Mouse (Mus musculus) cerebellum, adult 2 months (tissue): Measurements from ENCODE around the gene Ager.

Source experiments
- CTCF ChIP-seq: fragments of 200-500 bp; IDR thresholded peaks from 2 replicates; pipeline ENCODE4 v1.5.1; 2011; ENCODE audit warnings: low read depth, mild to moderate bottlenecking, control low read depth, low read length, moderate library complexity, borderline replicate concordance; ENCODE audit not compliant: insufficient read depth
- POLR2A ChIP-seq: fragments of 200-500 bp; IDR thresholded peaks from 2 replicates; pipeline ENCODE4 v1.6.1; 2011; ENCODE audit warnings: low read length, control low read depth, borderline replicate concordance; ENCODE audit not compliant: insufficient read depth

DNA sequence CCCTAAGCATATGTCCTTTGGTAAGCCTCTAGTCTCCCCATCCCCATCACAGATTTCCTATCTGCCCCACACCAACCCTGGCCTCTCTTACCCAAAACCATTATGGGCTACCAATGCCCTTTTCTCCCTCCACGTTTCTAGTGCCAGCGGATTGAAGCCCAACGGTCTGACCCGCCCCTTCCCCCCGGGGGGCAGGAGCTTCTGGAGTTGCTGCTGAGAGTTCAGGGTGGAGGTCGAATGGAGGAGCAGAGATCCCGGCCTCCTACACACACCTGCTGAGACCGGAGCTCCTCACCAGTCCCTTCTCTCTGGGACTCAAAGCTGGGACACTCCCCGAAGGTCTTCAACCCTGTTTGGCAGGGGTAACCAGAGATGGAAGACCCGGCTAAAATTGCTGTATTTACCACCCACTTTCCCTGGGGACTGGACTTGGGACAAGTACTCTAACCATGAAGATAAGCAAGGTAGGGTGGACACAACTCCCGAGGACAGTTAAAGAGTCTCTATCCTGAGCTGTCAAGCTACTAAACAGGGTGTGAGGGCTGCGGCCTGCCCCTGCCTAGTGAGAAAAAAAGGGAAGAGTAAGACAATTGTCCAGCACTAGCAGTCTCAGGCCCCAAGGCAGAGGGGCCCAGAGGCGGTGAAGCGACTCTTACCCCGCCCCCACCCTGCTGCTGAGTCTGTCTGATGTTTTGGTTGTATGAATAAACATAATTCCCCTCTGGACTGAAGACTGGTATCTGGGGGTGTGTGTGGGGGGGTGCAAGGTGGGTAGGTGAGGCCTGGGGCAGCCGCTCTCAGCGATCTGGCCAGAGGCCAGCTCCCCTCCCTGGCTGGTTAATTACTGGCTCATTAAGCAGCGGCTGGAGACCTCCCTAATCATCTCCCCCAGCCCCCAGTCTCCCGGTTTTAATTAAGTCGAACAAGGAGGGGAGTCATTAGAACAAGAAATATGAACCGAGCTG lies 6.4 kb upstream of the Ager start, which contains the start of gene Pbx2:
- TF ChIP-seq POLR2A = no peak
- TF ChIP-seq CTCF = no peak
